Mouse (Mus musculus) activated CD4-positive, CD25-positive, alpha-beta regulatory T cell (primary cell): Measurements from ENCODE around the gene Prl7b1. TPM values are rescaled to one million over a fixed set of nuclear protein-coding genes. Genes with fewer than 3 reads are reported as not detected.

ENCODE experiments used
- polyA plus RNA-seq, 2 experiments: library from polyadenylated mRNA; unstranded; fragments of 100-300 nt; shearing (Covaris generic); gene quantifications; one replicate each; pipeline ENCODE4 v1.2.1; 2017

The Prl7b1 gene
- polyA plus RNA-seq, result not detected

GRCm38 (mm10) chr13:27610482-27610881, at the start of gene Prl7b1:
Prl7b1 (minus strand) TSS chr13:27610582.

GRCm38 (mm10) chr13:27642393-27642792, 32.0 kb upstream of the Prl7b1 start, which contains the start of gene Prl7a1:
Prl7a1 (minus strand) TSS chr13:27642493.

GRCm38 (mm10) chr13:27582071-27582470, 28.3 kb downstream of the Prl7b1 start, which contains the start of gene Prl8a1:
Prl8a1 (minus strand) TSS chr13:27582171.

GRCm38 (mm10) chr13:27564506-27564905, 45.9 kb downstream of the Prl7b1 start, which contains the start of gene Prl8a9:
Prl8a9 (minus strand) TSS chr13:27564606.

Other genes with a start within 250 kb of the Prl7b1 start
- not detected for gene Prl2b1, start 219.7 kb downstream of the Prl7b1 start, polyA plus RNA-seq
- gene Prl8a6, start 171.9 kb downstream of the Prl7b1 start, polyA plus RNA-seq, result not detected
- not detected for gene Prl8a8, start 97.4 kb downstream of the Prl7b1 start, polyA plus RNA-seq
- not detected for gene Prl8a9, start 46.0 kb downstream of the Prl7b1 start, polyA plus RNA-seq
- gene Prl8a1, start 28.4 kb downstream of the Prl7b1 start, polyA plus RNA-seq, result not detected
- not detected for gene Prl7a1, start 31.9 kb upstream of the Prl7b1 start, polyA plus RNA-seq
- gene Prl7a2, start 57.5 kb upstream of the Prl7b1 start, polyA plus RNA-seq, result not detected
- under 1 TPM in 1 of 2 experiments, not detected in 1; 0.17 TPM for gene Prl7d1, start 106.2 kb upstream of the Prl7b1 start, polyA plus RNA-seq
- not detected for gene Prl7c1, start 170.2 kb upstream of the Prl7b1 start, polyA plus RNA-seq
- gene Prl2a1, start 191.1 kb upstream of the Prl7b1 start, polyA plus RNA-seq, result not detected
- under 1 TPM in 1 of 2 experiments, not detected in 1; 0.25 TPM for gene Prl2c1, start 238.8 kb upstream of the Prl7b1 start, polyA plus RNA-seq